Mouse (Mus musculus) intestine, postnatal 0 days (tissue): ENCODE measurements around the gene Sh3pxd2b. TPM values are rescaled to one million over a fixed set of nuclear protein-coding genes. Genes with fewer than 3 reads are reported as not detected.

ENCODE experiments used
- ATAC-seq: fragments of 200-750 bp; cut with Nextera tagmentation; 2 replicates; pipeline ENCODE4 v1.8.0; 2017; ENCODE audit warnings: mild to moderate bottlenecking, moderate TSS enrichment, moderate library complexity
- H3K27ac ChIP-seq: fragments of 300-500 bp; sonication (generic); 2 replicates; pipeline ENCODE4 v1.5.1; 2014; ENCODE audit warnings: mild to moderate bottlenecking, low read depth, low read length, moderate library complexity
- H3K27me3 ChIP-seq: fragments of 300-500 bp; sonication (generic); replicated peaks from 2 replicates; pipeline ENCODE4 v1.6.1; 2014; ENCODE audit warnings: low read length, mixed read lengths; ENCODE audit not compliant: control insufficient read depth, insufficient read depth
- H3K36me3 ChIP-seq: fragments of 300-500 bp; sonication (generic); 2 replicates; pipeline ENCODE4 v1.6.1; 2014; ENCODE audit warnings: mild to moderate bottlenecking, moderate library complexity; ENCODE audit not compliant: control insufficient read depth, insufficient read depth
- H3K4me1 ChIP-seq: fragments of 300-500 bp; sonication (generic); replicated peaks from 2 replicates; pipeline ENCODE4 v1.6.1; 2014; ENCODE audit warnings: antibody characterized with exemption, low read length, mixed read lengths; ENCODE audit not compliant: control insufficient read depth, insufficient read depth
- H3K4me2 ChIP-seq: fragments of 300-500 bp; sonication (generic); replicated peaks from 2 replicates; pipeline ENCODE4 v1.6.1; 2014; ENCODE audit warnings: low read depth, mild to moderate bottlenecking, moderate library complexity
- H3K4me3 ChIP-seq: fragments of 300-500 bp; sonication (generic); 2 replicates; pipeline ENCODE4 v1.5.1; 2014; ENCODE audit warnings: low read depth, low read length
- H3K9ac ChIP-seq: fragments of 300-500 bp; sonication (generic); 2 replicates; pipeline ENCODE4 v1.6.1; 2014; ENCODE audit warnings: mild to moderate bottlenecking, low read depth, low read length
- H3K9me3 ChIP-seq: fragments of 300-500 bp; sonication (generic); 2 replicates; pipeline ENCODE4 v1.6.1; 2016; ENCODE audit warnings: mixed run types; ENCODE audit not compliant: control insufficient read depth
- CTCF ChIP-seq: sonication (generic); IDR thresholded peaks from 2 replicates; pipeline ENCODE4 v1.5.1; 2016; ENCODE audit warnings: low read depth, mild to moderate bottlenecking, control low read depth, antibody characterized with exemption, moderate library complexity
- WGBS: fragments of 180-500 bp; shearing (Covaris S2); extraction: QIAGEN DNeasy Blood & Tissue Kit; methylation state at CpG from one replicate; pipeline ENCODE4 v1.1.7; 2014; 5-methylcytosine and 5-hydroxymethylcytosine counted together
- polyA plus RNA-seq: library from polyadenylated mRNA; unstranded; fragments of >200 nt; fragmentation: Nextera tagmentation; extraction: Ambion mirVana; gene quantifications from 2 replicates; pipeline ENCODE4 v1.2.1, GENCODE M21; 2015

Gene Sh3pxd2b
- polyA plus RNA-seq, 1 experiment from 2014 or later: 3.2 TPM

GRCm38 (mm10) chr11:32407863-32408262, 60.2 kb downstream of the Sh3pxd2b start:
- Histone ChIP-seq H3K36me3 (peaks cover 16% of the 10 kb centered on the region), H3K4me3 (no peak overlapping the region), H3K4me1 (no peaks in the 10 kb centered on the region), H3K4me2 (no peak overlapping the region), H3K9ac (no peak overlapping the region), H3K27ac (no peak overlapping the region), H3K27me3 (no peaks in the 10 kb centered on the region), H3K9me3 (no peaks in the 10 kb centered on the region)
- 79% methylated on average over 3 of the region's 3 CpGs for WGBS
- ATAC-seq: no peak
- no peak for TF ChIP-seq CTCF

GRCm38 (mm10) chr11:32409052-32409451, 61.4 kb downstream of the Sh3pxd2b start:
- no peak overlapping the region for H3K4me3 ChIP-seq
- no peak overlapping the region for H3K4me2 ChIP-seq
- H3K9me3 ChIP-seq: no peaks in the 10 kb centered on the region
- no peaks in the 10 kb centered on the region for H3K27me3 ChIP-seq
- TF ChIP-seq CTCF: no peak
- no peak overlapping the region for H3K9ac ChIP-seq
- no peak overlapping the region for H3K27ac ChIP-seq
- H3K4me1 ChIP-seq: no peaks in the 10 kb centered on the region
- peaks cover 11% of the 10 kb centered on the region for H3K36me3 ChIP-seq
- ATAC-seq: no peak

- no peak overlapping the region for H3K4me3 ChIP-seq
- 0 out of 2 replicates have a peak, but pooled peaks have one; percentile 31 for ATAC-seq
- peaks cover 10% of the 10 kb centered on the region for H3K36me3 ChIP-seq
Measured at GRCm38 (mm10) chr11:32409823-32410562, 62.4 kb downstream of the Sh3pxd2b start.

GRCm38 (mm10) chr11:32420001-32420400, 72.4 kb downstream of the Sh3pxd2b start:
- Histone ChIP-seq H3K4me1 (no peaks in the 10 kb centered on the region), H3K27ac (no peak overlapping the region), H3K9ac (no peak overlapping the region), H3K4me3 (no peak overlapping the region), H3K27me3 (no peaks in the 10 kb centered on the region), H3K4me2 (no peak overlapping the region), H3K9me3 (no peaks in the 10 kb centered on the region), H3K36me3 (peaks cover 73% of the 10 kb centered on the region)
- 76% methylated on average over 5 of the region's 5 CpGs for WGBS
- TF ChIP-seq CTCF: no peak
- ATAC-seq: no peak

More at GRCm38 (mm10) chr11:32409823-32410562, 62.4 kb downstream of the Sh3pxd2b start:
- TF ChIP-seq CTCF: no peak
- no peak overlapping the region for H3K9ac ChIP-seq
- H3K9me3 ChIP-seq: no peaks in the 10 kb centered on the region
- no peak overlapping the region for H3K4me2 ChIP-seq
- H3K4me1 ChIP-seq: no peaks in the 10 kb centered on the region
- no peaks in the 10 kb centered on the region for H3K27me3 ChIP-seq
- 80% methylated on average over 11 of the region's 11 CpGs for WGBS
- no peak overlapping the region for H3K27ac ChIP-seq

- Histone ChIP-seq H3K36me3 (peaks cover 57% of the 10 kb centered on the region), H3K9ac (no peak overlapping the region), H3K27ac (no peak overlapping the region), H3K4me1 (no peaks in the 10 kb centered on the region), H3K4me2 (no peak overlapping the region), H3K27me3 (no peaks in the 10 kb centered on the region), H3K4me3 (no peak overlapping the region), H3K9me3 (no peaks in the 10 kb centered on the region)
- ATAC-seq: no peak
- TF ChIP-seq CTCF: no peak
- WGBS: 77% methylated on average over 12 of the region's 12 CpGs
Measured at GRCm38 (mm10) chr11:32423311-32423710, 75.7 kb downstream of the Sh3pxd2b start.

- no peaks in the 10 kb centered on the region for H3K9me3 ChIP-seq
- TF ChIP-seq CTCF: no peak
- no peak for ATAC-seq
- 88% methylated on average over 4 of the region's 4 CpGs for WGBS
- no peaks in the 10 kb centered on the region for H3K4me1 ChIP-seq
- no peak overlapping the region for H3K4me2 ChIP-seq
- no peak overlapping the region for H3K9ac ChIP-seq
- H3K27me3 ChIP-seq: no peaks in the 10 kb centered on the region
- H3K27ac ChIP-seq: no peak overlapping the region
- no peak overlapping the region for H3K4me3 ChIP-seq
- peaks cover 51% of the 10 kb centered on the region for H3K36me3 ChIP-seq
Measured at GRCm38 (mm10) chr11:32424600-32424999, 77.0 kb downstream of the Sh3pxd2b start.
